Mouse (Mus musculus) layer of hippocampus, adult 2 months (tissue): ENCODE data around the gene Zdhhc4. TPM values are rescaled to one million over a fixed set of nuclear protein-coding genes. Genes with fewer than 3 reads are reported as not detected.
A peak's percentile ranks its signal among the peaks of the same experiment; 100 is the strongest.

Experiments
- DNase-seq, 2 experiments: peaks; one replicate each; pipeline ENCODE4 v3.0.0; 2022; ENCODE audit warnings: low spot score in 2 of 2
- H3K27ac ChIP-seq: fragments of 200-600 bp; 2 replicates; pipeline ENCODE4 v1.8.1; 2022
- H3K4me3 ChIP-seq: fragments of 200-600 bp; 2 replicates; pipeline ENCODE4 v1.8.1; 2022; ENCODE audit warnings: mild to moderate bottlenecking
- CTCF ChIP-seq: fragments of 200-600 bp; conservative IDR thresholded peaks from 2 replicates; pipeline ENCODE4 v1.8.1; 2022; ENCODE audit warnings: antibody characterized with exemption, mild to moderate bottlenecking, moderate library complexity
- total RNA-seq, 2 experiments: library from RNA; stranded (reverse); gene quantifications; 2 replicates each; pipeline ENCODE4 v1.2.3; 2021

Gene Zdhhc4
- total RNA-seq, 2 experiments from 2014 or later, result 50.1 to 56.3 TPM

DNA sequence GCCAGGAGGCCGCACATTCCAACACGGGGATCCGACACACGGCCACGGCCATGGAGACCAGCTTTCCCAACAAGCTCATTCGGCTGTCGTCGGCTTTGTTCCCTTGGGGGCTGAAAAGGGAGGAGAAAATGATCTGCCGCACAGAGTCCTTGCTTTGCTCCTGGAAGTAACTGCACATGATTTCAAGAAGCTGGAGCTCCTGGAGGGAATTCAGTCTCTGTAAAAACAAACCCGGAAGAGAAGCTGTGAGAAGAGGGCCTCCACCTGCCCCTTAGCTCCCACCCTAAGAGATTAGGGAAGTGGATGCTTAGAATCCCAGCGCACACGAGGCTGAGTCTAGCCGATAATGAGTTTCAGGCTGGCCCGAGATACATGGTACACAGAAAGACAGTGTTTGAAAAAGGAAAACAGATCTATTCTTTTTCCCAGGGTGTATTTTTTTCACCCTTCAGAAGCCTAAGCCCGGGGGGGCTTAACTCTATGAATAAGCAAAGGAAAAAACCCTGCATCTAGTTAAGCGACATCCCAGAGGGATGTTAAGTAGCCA, 14.8 kb downstream of the Zdhhc4 start:
- TF ChIP-seq CTCF, result no peak
- no peak for DNase-seq

DNA sequence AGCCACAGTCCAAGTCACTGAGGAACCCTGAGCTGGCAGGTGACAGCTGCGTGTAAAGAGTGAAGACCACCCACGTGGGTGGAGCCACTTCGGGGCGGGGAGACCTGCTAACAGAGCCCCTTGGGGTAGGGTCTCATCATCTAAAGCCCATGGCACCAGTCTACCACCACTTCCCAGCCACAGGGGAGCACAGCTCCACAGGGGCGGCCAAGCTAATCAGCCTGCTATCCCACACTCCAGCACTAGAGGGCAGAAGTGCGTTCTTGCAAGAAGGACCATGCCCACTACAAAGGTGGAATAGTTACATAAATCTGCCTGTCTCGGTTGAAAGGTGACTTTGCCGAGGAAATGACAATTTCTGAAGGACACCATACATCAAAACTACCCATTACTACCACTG, 17.2 kb downstream of the Zdhhc4 start:
- DNase-seq, result peak; percentile 56 to 79
- peak; percentile 93 for TF ChIP-seq CTCF
- Histone ChIP-seq H3K4me3 (no peak overlapping the region), H3K27ac (no peak overlapping the region)

More for the DNA sequence above, 14.8 kb downstream of the Zdhhc4 start:
- H3K4me3 ChIP-seq, result peak overlapping the region; percentile 97
- H3K27ac ChIP-seq, result peak overlapping the region; percentile 95

DNA sequence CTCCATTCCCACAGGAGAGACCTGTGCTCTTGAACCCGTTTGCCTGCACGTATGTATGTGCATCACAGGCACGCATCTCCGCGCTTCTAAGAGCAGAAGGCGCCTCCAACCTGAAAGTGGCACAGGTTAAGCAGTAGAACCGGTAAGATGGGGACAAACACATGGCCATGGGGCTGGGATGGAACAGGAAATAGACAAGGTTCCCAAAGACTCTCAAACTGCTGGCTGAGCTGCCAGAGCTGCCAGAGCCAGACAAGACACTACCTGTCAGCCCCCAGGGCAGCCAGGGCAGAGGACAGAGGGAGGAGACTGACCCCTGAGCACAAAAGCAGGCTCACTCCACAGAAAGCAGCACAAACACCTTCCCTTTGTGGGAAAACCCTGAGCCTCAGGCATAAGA, 19.1 kb downstream of the Zdhhc4 start:
- H3K4me3 ChIP-seq, result no peak overlapping the region
- no peak overlapping the region for H3K27ac ChIP-seq
- DNase-seq, result no peak
- TF ChIP-seq CTCF, result no peak

DNA sequence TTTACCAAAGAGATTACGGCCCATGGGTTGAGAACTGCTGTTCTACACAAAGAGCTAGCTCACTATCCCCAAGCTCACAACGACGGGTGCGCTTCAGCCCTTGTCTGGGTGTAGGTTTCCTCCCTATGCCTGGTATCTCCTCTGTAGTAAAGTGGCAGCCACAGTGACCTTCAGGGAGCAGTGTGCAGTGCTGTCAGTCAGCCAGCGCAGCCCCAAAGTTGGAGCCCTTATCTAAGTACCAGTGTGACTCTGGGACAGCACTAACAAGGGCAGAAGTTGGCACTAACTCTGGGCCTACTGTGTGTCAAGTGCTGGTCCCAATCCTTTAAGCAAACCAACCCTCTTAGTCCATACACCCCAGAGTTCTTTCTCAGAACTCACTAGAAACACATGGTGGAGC, 20.2 kb downstream of the Zdhhc4 start:
- no peak overlapping the region for H3K4me3 ChIP-seq
- H3K27ac ChIP-seq, result no peak overlapping the region
- TF ChIP-seq CTCF, result no peak
- no peak for DNase-seq

DNA sequence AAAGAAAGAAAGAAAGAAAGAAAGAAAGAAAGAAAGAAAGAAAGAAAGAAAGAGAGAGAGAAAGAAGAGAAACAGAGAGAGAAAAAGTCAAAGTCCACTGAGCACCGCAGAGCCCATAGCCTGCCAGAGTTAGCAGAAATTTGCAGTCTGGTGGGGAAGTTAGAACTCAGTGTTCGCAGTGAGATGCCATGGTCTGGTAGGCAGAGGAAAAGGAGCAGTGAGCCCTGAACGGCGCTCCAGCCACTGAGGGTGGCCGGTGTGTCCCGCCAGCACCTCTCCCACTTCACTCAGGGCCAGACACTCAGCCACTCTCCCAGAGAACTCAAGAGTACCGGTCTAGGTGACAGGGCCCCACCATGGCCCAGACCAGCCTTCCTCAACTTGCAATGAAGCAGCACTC, 24.8 kb downstream of the Zdhhc4 start:
- no peak for TF ChIP-seq CTCF
- Histone ChIP-seq H3K4me3 (no peak overlapping the region), H3K27ac (no peak overlapping the region)
- DNase-seq, result no peak

DNA sequence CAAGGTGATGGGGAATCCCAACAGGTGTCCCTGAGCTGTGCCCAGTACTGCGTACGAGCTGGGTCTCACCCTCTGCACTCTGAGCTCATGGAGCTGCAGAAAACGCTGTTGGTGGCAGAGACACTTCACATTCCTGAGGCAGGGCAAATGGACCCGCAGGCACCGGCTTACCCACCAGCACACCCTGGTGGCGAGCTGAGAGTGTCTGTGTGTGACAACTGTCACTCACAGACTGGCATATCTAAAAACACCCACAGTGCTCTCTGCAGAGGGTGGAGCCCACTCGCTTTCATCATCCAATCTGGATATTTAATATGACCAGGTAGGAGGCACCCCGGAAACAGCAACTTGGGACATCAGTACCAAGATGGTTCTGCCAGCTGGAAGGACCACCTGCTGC, 27.8 kb downstream of the Zdhhc4 start:
- H3K27ac ChIP-seq, result peak overlapping the region; percentile 68
- TF ChIP-seq CTCF, result peak; percentile 79
- H3K4me3 ChIP-seq, result no peak overlapping the region
- DNase-seq, result peak; percentile 42 to 50

DNA sequence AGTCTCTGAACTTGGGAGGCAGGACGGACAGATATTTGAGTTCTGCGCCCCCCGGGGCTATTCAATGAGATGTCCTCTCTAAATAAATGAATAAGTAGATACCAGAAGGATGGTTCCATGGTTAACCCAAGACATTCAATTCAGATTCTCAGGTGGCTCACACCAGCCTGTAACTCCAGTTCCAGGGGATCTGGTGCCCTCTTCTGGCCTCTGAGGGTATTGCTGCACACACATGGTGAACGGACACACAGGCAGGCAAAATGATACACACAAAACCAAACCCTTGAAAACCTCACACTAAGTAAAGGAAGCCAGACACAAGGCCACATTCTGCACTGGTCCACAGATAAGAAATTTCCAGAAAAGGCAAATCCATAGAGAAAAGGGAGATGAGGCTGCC, 29.4 kb downstream of the Zdhhc4 start:
- H3K27ac ChIP-seq, result no peak overlapping the region
- no peak overlapping the region for H3K4me3 ChIP-seq
- peak; percentile 90 for TF ChIP-seq CTCF
- DNase-seq, result peak in 1 of 2 experiments; percentile 71

DNA sequence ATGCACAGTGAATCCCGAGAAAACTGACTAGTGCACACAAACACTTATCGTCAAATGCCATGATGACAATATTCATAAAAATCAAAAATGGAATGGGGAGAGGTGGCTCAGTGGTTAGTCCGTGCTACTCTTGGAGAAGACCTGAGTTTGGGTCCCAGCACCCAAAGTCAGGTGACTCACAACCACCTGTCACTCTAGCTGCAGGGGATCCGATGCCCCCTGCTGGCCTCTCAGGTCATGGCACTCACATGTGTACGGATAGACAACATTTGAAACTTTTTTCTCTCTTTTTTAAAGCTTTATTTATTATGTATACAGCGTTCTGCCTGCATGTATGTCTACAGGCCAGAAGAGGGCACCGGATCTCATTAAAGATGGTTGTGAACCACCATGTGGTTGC, 30.7 kb downstream of the Zdhhc4 start:
- Histone ChIP-seq H3K4me3 (no peak overlapping the region), H3K27ac (no peak overlapping the region)
- no peak for DNase-seq
- TF ChIP-seq CTCF, result peak; percentile 69

DNA sequence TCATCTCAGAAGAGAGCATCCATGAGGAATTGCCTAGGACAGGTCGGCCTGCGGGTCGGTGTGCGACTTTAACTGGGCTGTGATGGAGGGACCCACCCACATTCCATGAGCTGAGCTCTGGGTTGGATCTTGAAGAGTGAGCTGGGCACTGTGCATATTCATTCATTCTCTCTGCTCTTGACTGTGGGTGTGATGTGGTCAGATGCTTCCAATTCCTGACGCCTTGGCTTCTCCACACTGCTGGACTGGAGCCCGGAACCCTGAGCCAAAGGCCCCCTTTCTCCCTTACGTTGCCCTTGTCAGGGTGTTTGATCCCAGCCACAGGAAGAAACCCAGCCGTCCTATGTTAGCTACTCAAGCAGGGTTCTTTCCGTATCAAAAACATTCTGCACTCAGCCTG, 31.1 kb downstream of the Zdhhc4 start:
- TF ChIP-seq CTCF, result no peak
- no peak for DNase-seq
- Histone ChIP-seq H3K27ac (no peak overlapping the region), H3K4me3 (no peak overlapping the region)

DNA sequence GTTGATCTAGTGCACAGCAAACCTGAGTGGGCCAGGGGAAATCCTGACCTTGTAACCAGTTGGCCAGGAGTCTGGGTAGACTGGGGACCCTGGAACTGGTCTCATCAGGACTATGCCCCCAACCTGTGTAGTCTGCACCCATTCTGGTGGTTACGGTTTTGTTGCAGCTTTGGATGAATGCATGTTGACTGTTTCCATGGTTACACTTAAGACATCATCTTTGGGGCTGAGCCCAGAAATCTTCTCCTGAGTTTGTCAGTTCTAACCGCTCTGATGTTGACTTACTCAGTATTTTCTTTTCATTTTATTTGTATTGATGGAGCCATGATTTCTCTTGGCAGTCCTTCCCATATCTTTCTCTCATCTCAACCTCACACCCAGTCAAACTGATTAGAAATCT, 33.7 kb downstream of the Zdhhc4 start:
- DNase-seq, result peak in 1 of 2 experiments; percentile 62
- TF ChIP-seq CTCF, result no peak
- H3K4me3 ChIP-seq, result no peak overlapping the region
- no peak overlapping the region for H3K27ac ChIP-seq

DNA sequence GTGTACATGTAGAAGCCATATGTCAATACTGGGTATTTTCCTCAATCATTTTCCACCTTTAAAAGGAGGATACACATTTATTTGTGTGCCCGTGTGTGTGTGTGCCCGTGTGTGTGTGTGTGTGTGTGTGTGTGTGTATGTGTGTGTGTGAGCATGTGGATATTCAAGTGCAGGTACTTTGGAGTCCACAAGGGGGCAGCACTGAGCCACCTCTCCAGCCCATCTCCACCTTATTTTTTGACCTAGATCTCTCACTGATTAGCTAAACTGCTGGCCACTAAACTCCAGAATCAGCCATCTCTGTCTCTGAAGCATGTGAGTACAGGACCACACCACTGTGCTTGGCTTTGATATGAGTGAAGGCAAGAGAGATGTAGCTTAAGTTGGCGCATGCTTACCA, 34.2 kb downstream of the Zdhhc4 start:
- DNase-seq, result no peak
- peak; percentile 49 for TF ChIP-seq CTCF
- Histone ChIP-seq H3K4me3 (no peak overlapping the region), H3K27ac (no peak overlapping the region)

DNA sequence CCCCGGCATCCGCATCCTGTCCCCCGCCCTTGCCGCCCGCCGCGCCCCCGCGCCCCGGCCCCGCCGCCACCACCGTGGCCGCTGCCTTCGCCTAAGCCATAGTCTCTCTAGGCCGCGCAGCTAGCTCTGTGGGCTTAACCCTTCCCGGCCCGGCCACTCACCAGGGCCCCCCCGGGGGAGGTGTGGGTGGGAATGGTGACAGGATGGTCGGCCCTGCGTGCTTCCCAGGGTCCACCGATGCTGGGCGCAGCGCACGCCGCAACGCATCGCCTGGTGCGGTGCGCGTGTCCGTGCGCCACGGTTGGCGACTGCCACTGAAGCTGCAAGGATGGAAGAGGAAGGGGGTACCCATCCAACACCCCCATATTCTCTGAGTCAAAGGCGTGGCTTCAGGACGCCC, 35.7 kb downstream of the Zdhhc4 start, which contains the start of gene Zfp853:
Gene Zfp853, minus strand, starts transcription at position 220 of the 400 bp plus-strand sequence.
- TF ChIP-seq CTCF, result no peak
- Histone ChIP-seq H3K27ac (peak within 1 kb of the TSS; percentile 73; the same call in 1 of the 2 replicates), H3K4me3 (peak within 1 kb of the TSS; percentile 64)
- no peak for DNase-seq

DNA sequence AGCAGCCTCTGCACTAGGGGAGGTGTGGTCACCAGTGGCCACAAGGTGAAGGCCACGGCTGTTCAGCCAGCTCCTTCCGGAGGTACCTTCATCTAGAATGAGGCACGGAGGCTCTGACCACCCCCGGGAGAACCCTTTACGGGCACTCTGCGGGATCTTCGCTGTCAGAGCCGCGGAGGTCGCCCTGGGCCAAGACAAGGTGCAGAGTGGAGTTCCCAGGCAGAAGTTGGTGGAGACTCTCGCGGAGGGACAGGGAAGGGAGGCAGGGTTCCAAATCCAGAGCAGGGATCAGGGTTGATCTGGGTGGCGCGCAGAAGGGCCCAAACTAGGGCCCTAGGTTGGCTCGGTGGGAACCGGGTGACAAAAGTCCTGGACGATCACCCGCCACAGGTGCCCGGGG, 36.2 kb downstream of the Zdhhc4 start:
- DNase-seq, result no peak
- peak overlapping the region; percentile 64 for H3K4me3 ChIP-seq
- no peak for TF ChIP-seq CTCF
- H3K27ac ChIP-seq, result no peak overlapping the region

DNA sequence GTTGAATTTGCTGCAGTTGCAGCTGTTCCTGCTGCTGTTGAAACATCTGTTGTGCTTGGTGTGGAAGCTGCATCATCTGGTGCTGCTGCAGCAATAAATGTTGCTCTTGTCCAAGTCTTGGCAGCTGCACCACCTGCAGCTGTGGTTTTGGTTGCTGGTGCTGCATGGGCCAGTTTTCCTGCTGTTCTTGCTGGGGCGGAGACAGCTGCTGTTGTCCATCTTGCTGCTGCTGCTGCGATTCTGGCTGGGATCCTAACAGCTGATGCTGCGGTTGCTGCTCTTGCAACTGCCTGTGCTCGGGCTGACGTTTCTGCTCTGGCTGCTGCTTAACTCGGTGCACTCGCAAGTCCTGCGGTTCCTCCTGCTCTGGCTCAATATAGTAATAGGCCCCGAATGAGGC, 39.8 kb downstream of the Zdhhc4 start:
- no peak for TF ChIP-seq CTCF
- Histone ChIP-seq H3K27ac (no peak overlapping the region), H3K4me3 (no peak overlapping the region)
- DNase-seq, result no peak
